Mouse (Mus musculus) MEL (cell line): ENCODE data around the gene Ada. TPM values are rescaled to one million over a fixed set of nuclear protein-coding genes. Genes with fewer than 3 reads are reported as not detected.

ENCODE experiments used
- DNase-seq: peaks from one replicate; pipeline ENCODE4 v3.0.0; 2011; ENCODE audit warnings: low read depth, low spot score
- H3K27ac ChIP-seq: 2 replicates; pipeline ENCODE4 v1.5.1; 2012; ENCODE audit warnings: low read depth, mild to moderate bottlenecking, control low read depth, low read length, moderate library complexity; ENCODE audit not compliant: control insufficient read depth
- H3K27me3 ChIP-seq, 2 experiments: fragments of 150-350 bp in 1 of 2; sonication (generic) in 1 of 2; 2 replicates each; pipeline ENCODE4 v1.6.1; 2012; ENCODE audit warnings: low read length in 2 of 2, mild to moderate bottlenecking in 2 of 2, improper control_type of control experiment in 1 of 2, moderate library complexity in 1 of 2; ENCODE audit not compliant: insufficient read depth in 2 of 2, control insufficient read depth in 1 of 2
- H3K36me3 ChIP-seq, 2 experiments: 2 replicates each; pipeline ENCODE4 v1.6.1; 2012 to 2014; ENCODE audit warnings: low read length in 2 of 2, improper control_type of control experiment in 1 of 2, inconsistent platforms in 1 of 2, mild to moderate bottlenecking in 1 of 2; ENCODE audit not compliant: insufficient read depth in 2 of 2, control insufficient read depth in 1 of 2
- H3K4me1 ChIP-seq, 2 experiments: fragments of 150-350 bp in 1 of 2; sonication (generic) in 1 of 2; 2 replicates each; pipeline ENCODE4 v1.6.1; 2012; ENCODE audit warnings: low read length in 2 of 2, improper control_type of control experiment in 1 of 2, mild to moderate bottlenecking in 1 of 2; ENCODE audit not compliant: insufficient read depth in 2 of 2, control insufficient read depth in 1 of 2
- H3K4me3 ChIP-seq, 2 experiments: fragments of 150-350 bp in 1 of 2; sonication (generic) in 1 of 2; 2 replicates each; pipeline ENCODE4 v1.5.1; 2012; ENCODE audit warnings: low read depth in 2 of 2, low read length in 2 of 2, mild to moderate bottlenecking in 2 of 2, moderate library complexity in 2 of 2, control low read depth in 1 of 2, improper control_type of control experiment in 1 of 2; ENCODE audit not compliant: control insufficient read depth in 1 of 2, insufficient read depth in 1 of 2
- H3K79me2 ChIP-seq: 2 replicates; pipeline ENCODE4 v1.6.1; 2012; ENCODE audit warnings: mild to moderate bottlenecking, low read length, moderate library complexity; ENCODE audit not compliant: control insufficient read depth, poor library complexity, insufficient read depth
- H3K9ac ChIP-seq: 2 replicates; pipeline ENCODE4 v1.6.1; 2012; ENCODE audit warnings: low read depth, mild to moderate bottlenecking, control low read depth, low read length, moderate library complexity; ENCODE audit not compliant: control insufficient read depth, poor library complexity, severe bottlenecking
- H3K9me3 ChIP-seq: fragments of 150-350 bp; sonication (generic); replicated peaks from 2 replicates; pipeline ENCODE4 v1.6.1; 2012; ENCODE audit warnings: mild to moderate bottlenecking, low read length, improper control_type of control experiment, moderate library complexity; ENCODE audit not compliant: insufficient read depth
- BHLHE40 ChIP-seq: IDR thresholded peaks from 2 replicates; pipeline ENCODE4 v1.6.1; 2012; ENCODE audit warnings: low read depth, mild to moderate bottlenecking, inconsistent platforms, low read length, improper control_type of control experiment, borderline replicate concordance
- CHD1 ChIP-seq: IDR thresholded peaks from 2 replicates; pipeline ENCODE4 v1.6.1; 2012; ENCODE audit warnings: low read depth, mild to moderate bottlenecking, inconsistent platforms, low read length, improper control_type of control experiment
- CTCF ChIP-seq, 3 experiments: IDR thresholded peaks in 2 of 3; conservative IDR thresholded peaks in 1 of 3; 2 replicates each; pipeline ENCODE4 v1.5.1; 2011 to 2012; ENCODE audit warnings: low read length in 3 of 3, low read depth in 2 of 3, mild to moderate bottlenecking in 2 of 3, improper control_type of control experiment in 1 of 3, inconsistent platforms in 1 of 3, mixed read lengths in 1 of 3, moderate library complexity in 1 of 3; ENCODE audit not compliant: control insufficient read depth in 1 of 3, insufficient read depth in 1 of 3, poor library complexity in 1 of 3, severe bottlenecking in 1 of 3
- ELF1 ChIP-seq: IDR thresholded peaks from 2 replicates; pipeline ENCODE4 v1.6.1; 2014; ENCODE audit warnings: low read depth, mild to moderate bottlenecking, inconsistent platforms, low read length, improper control_type of control experiment, moderate library complexity
- EP300 ChIP-seq, 2 experiments: IDR thresholded peaks; 2 replicates each; pipeline ENCODE4 v1.6.1; 2011; ENCODE audit warnings: improper control_type of control experiment in 2 of 2, low read length in 2 of 2, low read depth in 1 of 2, mild to moderate bottlenecking in 1 of 2
- GATA1 ChIP-seq: IDR thresholded peaks from 2 replicates; pipeline ENCODE4 v1.6.1; 2011; ENCODE audit warnings: low read depth, low read length, improper control_type of control experiment
- HCFC1 ChIP-seq: IDR thresholded peaks from 2 replicates; pipeline ENCODE4 v1.6.1; 2012; ENCODE audit warnings: low read depth, mild to moderate bottlenecking, inconsistent platforms, low read length, improper control_type of control experiment, moderate library complexity
- KAT2A ChIP-seq: conservative IDR thresholded peaks from 2 replicates; pipeline ENCODE4 v1.6.1; 2012; ENCODE audit warnings: low read depth, low read length, improper control_type of control experiment, inconsistent platforms
- MAFK ChIP-seq: IDR thresholded peaks from 2 replicates; pipeline ENCODE4 v1.6.1; 2011; ENCODE audit warnings: low read depth, mild to moderate bottlenecking, low read length, improper control_type of control experiment, borderline replicate concordance
- MAX ChIP-seq: IDR thresholded peaks from 2 replicates; pipeline ENCODE4 v1.6.1; 2011; ENCODE audit warnings: low read length, improper control_type of control experiment
- MAZ ChIP-seq: IDR thresholded peaks from 2 replicates; pipeline ENCODE4 v1.6.1; 2012; ENCODE audit warnings: low read depth, mild to moderate bottlenecking, inconsistent platforms, low read length, improper control_type of control experiment
- MEF2A ChIP-seq: IDR thresholded peaks from 2 replicates; pipeline ENCODE4 v1.6.1; 2014; ENCODE audit warnings: low read depth, mild to moderate bottlenecking, inconsistent platforms, low read length, improper control_type of control experiment; ENCODE audit not compliant: poor library complexity, insufficient replicate concordance, severe bottlenecking; ENCODE audit errors: extremely low read depth
- MYB ChIP-seq: IDR thresholded peaks from 2 replicates; pipeline ENCODE4 v1.6.1; 2011; ENCODE audit warnings: mild to moderate bottlenecking, low read depth, low read length, improper control_type of control experiment
- MYC ChIP-seq: IDR thresholded peaks from 2 replicates; pipeline ENCODE4 v1.6.1; 2011; ENCODE audit warnings: low read depth, mild to moderate bottlenecking, low read length, improper control_type of control experiment, moderate library complexity
- NELFE ChIP-seq: IDR thresholded peaks from 2 replicates; pipeline ENCODE4 v1.6.1; 2011; ENCODE audit warnings: low read depth, low read length, improper control_type of control experiment
- NRF1 ChIP-seq: IDR thresholded peaks from 2 replicates; pipeline ENCODE4 v1.6.1; 2014; ENCODE audit warnings: low read depth, mild to moderate bottlenecking, inconsistent platforms, low read length, improper control_type of control experiment, moderate library complexity; ENCODE audit not compliant: poor library complexity, insufficient read depth, severe bottlenecking
- POLR2AphosphoS2 ChIP-seq: IDR thresholded peaks from 2 replicates; pipeline ENCODE4 v1.6.1; 2011; ENCODE audit warnings: low read length, improper control_type of control experiment
- POLR2AphosphoS5 ChIP-seq: IDR thresholded peaks from 2 replicates; pipeline ENCODE4 v1.6.1; 2012; ENCODE audit warnings: low read depth, borderline replicate concordance, mild to moderate bottlenecking, inconsistent platforms, low read length, moderate library complexity, mixed read lengths
- SIN3A ChIP-seq: IDR thresholded peaks from 2 replicates; pipeline ENCODE4 v1.6.1; 2012; ENCODE audit warnings: low read length, improper control_type of control experiment, inconsistent platforms
- TCF12 ChIP-seq: IDR thresholded peaks from 2 replicates; pipeline ENCODE4 v1.6.1; 2014; ENCODE audit warnings: low read depth, mild to moderate bottlenecking, inconsistent platforms, low read length, improper control_type of control experiment, moderate library complexity
- UBTF ChIP-seq: IDR thresholded peaks from 2 replicates; pipeline ENCODE4 v1.6.1; 2012; ENCODE audit warnings: low read depth, mild to moderate bottlenecking, inconsistent platforms, low read length, improper control_type of control experiment, moderate library complexity, borderline replicate concordance; ENCODE audit not compliant: insufficient read depth
- ZC3H11A ChIP-seq: IDR thresholded peaks from 2 replicates; pipeline ENCODE4 v1.6.1; 2012; ENCODE audit warnings: low read depth, mild to moderate bottlenecking, inconsistent platforms, low read length, improper control_type of control experiment
- ZKSCAN1 ChIP-seq: IDR thresholded peaks from 2 replicates; pipeline ENCODE4 v1.6.1; 2012; ENCODE audit warnings: low read depth, mild to moderate bottlenecking, inconsistent platforms, low read length, improper control_type of control experiment, moderate library complexity
- ZMIZ1 ChIP-seq: IDR thresholded peaks from 2 replicates; pipeline ENCODE4 v1.6.1; 2012; ENCODE audit warnings: low read depth, mild to moderate bottlenecking, inconsistent platforms, low read length, improper control_type of control experiment, moderate library complexity
- polyA plus RNA-seq, 2 experiments: library from polyadenylated mRNA; stranded (reverse) in 1 of 2; unstranded in 1 of 2; fragments of >175 nt in 1 of 2; fragments of >200 nt in 1 of 2; gene quantifications; 2 replicates each; pipeline versions ENCODE4 v1.2.1 to v1.2.4; 2012; ENCODE audit warnings: low replicate concordance in 2 of 2, low read depth in 1 of 2; ENCODE audit not compliant: insufficient read length in 2 of 2, insufficient read depth in 1 of 2, missing spikeins in 1 of 2
- total RNA-seq: library from RNA; depleted of rRNA; stranded (reverse); fragments of 300-350 nt; gene quantifications from 2 replicates; pipeline ENCODE4 v1.2.3, GENCODE M21; 2012

Ada gene
- total and polyA plus RNA-seq, 3 experiments: 35.1 to 36.5 TPM; not detected in 1

GRCm38 (mm10) chr2:163691846-163692605, 58.0 kb downstream of the Ada start (continued):
- TF ChIP-seq MEF2A: no peak
- no peak for TF ChIP-seq MAX
- no peak for TF ChIP-seq NELFE
- TF ChIP-seq HCFC1: no peak
- TF ChIP-seq EP300 (IDR thresholded peaks at IDR 0.05; ENCODE audit: low read depth in 1 of 2, low read length in 2 of 2): peak; percentile 34 to 68; a peak in 2 of 4 replicates
- no peak for TF ChIP-seq KAT2A
- TF ChIP-seq CTCF (IDR thresholded peaks at IDR 0.05 in 2 of 3, conservative IDR thresholded peaks at IDR 0.05 in 1 of 3; ENCODE audit: control insufficient read depth in 1 of 3, insufficient read depth in 1 of 3, low read depth in 2 of 3, low read length in 3 of 3, poor library complexity in 1 of 3, severe bottlenecking in 1 of 3): no peak
- no peak; the same call in 1 of the 2 replicates for TF ChIP-seq ZMIZ1
- TF ChIP-seq CHD1: 0 out of 2 replicates have a peak, but pooled peaks have one; percentile 21
- no peak for TF ChIP-seq ZC3H11A
- TF ChIP-seq ZKSCAN1: no peak
- no peak for TF ChIP-seq POLR2AphosphoS2
- TF ChIP-seq MAFK: no peak
- no peak for TF ChIP-seq POLR2AphosphoS5
- TF ChIP-seq UBTF: no peak

DNA sequence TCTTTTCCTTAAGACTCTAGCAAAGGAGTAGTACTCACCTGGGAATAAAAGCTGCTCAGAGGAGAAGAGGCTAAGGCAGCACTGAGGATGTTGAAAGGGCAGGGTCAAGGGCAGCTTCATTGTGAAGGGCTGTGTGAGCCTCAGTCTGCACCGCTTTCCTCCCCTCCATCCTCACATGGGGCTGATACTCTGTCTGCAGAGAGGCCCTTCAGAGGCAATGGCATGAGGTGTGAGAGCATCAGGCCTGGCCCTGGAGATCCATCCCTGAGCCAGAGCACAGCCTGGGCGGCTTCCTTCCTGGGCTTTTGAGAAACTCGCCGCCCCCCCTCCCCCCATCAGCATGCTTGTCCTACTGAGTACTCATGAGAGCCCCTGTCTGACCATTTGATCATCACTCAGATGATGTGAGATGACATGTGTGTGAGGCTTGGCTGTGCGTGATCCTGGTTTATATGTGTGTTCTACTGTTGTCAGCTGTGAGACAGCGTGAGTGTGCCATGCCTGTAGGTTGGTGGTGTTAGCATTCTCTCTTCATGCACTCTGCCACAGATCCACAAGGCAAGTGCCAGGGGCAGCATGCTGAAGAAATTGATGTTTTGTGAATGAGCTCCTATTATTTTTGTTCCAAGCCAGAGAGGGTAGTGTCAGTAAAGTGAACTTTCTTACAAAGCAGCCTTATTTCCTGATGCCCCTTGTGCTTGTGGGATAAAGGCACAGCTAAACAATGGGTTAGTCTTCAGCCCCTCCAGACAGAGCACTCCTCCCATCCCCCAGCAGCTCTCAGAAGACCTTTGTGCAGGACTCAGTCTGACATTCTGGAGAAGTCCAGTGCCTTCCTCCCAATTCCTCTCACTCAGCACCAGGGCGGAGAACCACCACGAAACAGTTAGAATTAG, 59.4 kb downstream of the Ada start:
- no peaks in the 10 kb centered on the region for H3K9me3 ChIP-seq
- H3K36me3 ChIP-seq: peaks cover 0 to 67% of the 10 kb centered on the region in 2 experiments; a peak in 2 of 4 replicates
- no peaks in the 10 kb centered on the region for H3K27me3 ChIP-seq
- H3K79me2 ChIP-seq: peaks cover 36% of the 10 kb centered on the region
- no peak overlapping the region for H3K27ac ChIP-seq
- TF ChIP-seq SIN3A (no peak), POLR2AphosphoS5 (no peak), BHLHE40 (no peak), GATA1 (no peak), ZC3H11A (no peak), MEF2A (no peak), TCF12 (no peak), MYC (no peak), ELF1 (no peak), MYB (no peak), MAZ (no peak), NRF1 (no peak)
- no peak overlapping the region for H3K4me3 ChIP-seq
- no peak for DNase-seq
- H3K4me1 ChIP-seq: peaks cover 37 to 70% of the 10 kb centered on the region in 2 experiments
- no peak overlapping the region for H3K9ac ChIP-seq
